Mouse (Mus musculus) E14TG2a.4 (cell line): Measurements from ENCODE around the gene Txnl4b.

ENCODE experiments used
- H3K27me3 ChIP-seq: 2 replicates; pipeline ENCODE4 v1.6.1; 2014; ENCODE audit warnings: low read length, control low read depth; ENCODE audit not compliant: insufficient read depth
- H3K36me3 ChIP-seq: 2 replicates; pipeline ENCODE4 v1.6.1; 2014; ENCODE audit warnings: low read length, control low read depth; ENCODE audit not compliant: insufficient read depth
- H3K4me1 ChIP-seq: replicated peaks from 2 replicates; pipeline ENCODE4 v1.6.1; 2014; ENCODE audit warnings: low read depth, low read length, control low read depth
- H3K4me3 ChIP-seq: replicated peaks from 2 replicates; pipeline ENCODE4 v1.5.1; 2014; ENCODE audit warnings: mild to moderate bottlenecking, low read length
- H3K9me3 ChIP-seq: 2 replicates; pipeline ENCODE4 v1.6.1; 2014; ENCODE audit warnings: low read length, control low read depth
- CTCF ChIP-seq: conservative IDR thresholded peaks from 2 replicates; pipeline ENCODE4 v1.5.1; 2014; ENCODE audit warnings: low read length
- NANOG ChIP-seq: IDR thresholded peaks from 2 replicates; pipeline ENCODE4 v1.6.1; 2014; ENCODE audit warnings: borderline replicate concordance, low read length, mixed read lengths
- POU5F1 ChIP-seq: IDR thresholded peaks from 2 replicates; pipeline ENCODE4 v1.6.1; 2014; ENCODE audit warnings: low read length, borderline replicate concordance

Gene Txnl4b

GRCm38 (mm10) chr8:109563881-109564280 is 1.8 kb upstream of the Txnl4b start:
- H3K27me3 ChIP-seq = no peaks in the 10 kb centered on the region
- peaks cover 48% of the 10 kb centered on the region for H3K36me3 ChIP-seq
- no peak for TF ChIP-seq NANOG
- TF ChIP-seq CTCF = no peak
- TF ChIP-seq POU5F1 = no peak
- no peak overlapping the region for H3K4me3 ChIP-seq
- no peaks in the 10 kb centered on the region for H3K9me3 ChIP-seq
- peaks cover 33% of the 10 kb centered on the region for H3K4me1 ChIP-seq

GRCm38 (mm10) chr8:109564766-109565165 is 926 bp upstream of the Txnl4b start:
- peak overlapping the region; percentile 97 for H3K4me3 ChIP-seq
- TF ChIP-seq NANOG (no peak), CTCF (no peak), POU5F1 (no peak)

GRCm38 (mm10) chr8:109571139-109571538 is 5.4 kb downstream of the Txnl4b start:
- Histone ChIP-seq H3K36me3 (peaks cover 48% of the 10 kb centered on the region), H3K9me3 (no peaks in the 10 kb centered on the region), H3K4me3 (no peak overlapping the region), H3K4me1 (peaks cover 18% of the 10 kb centered on the region), H3K27me3 (0 out of 2 replicates have a peak, but pooled peaks cover 2% of the 10 kb centered on the region)
- no peak for TF ChIP-seq NANOG
- TF ChIP-seq POU5F1 = no peak
- no peak for TF ChIP-seq CTCF

More at GRCm38 (mm10) chr8:109564766-109565165, 926 bp upstream of the Txnl4b start:
- Histone ChIP-seq H3K36me3 (peaks cover 48% of the 10 kb centered on the region), H3K27me3 (no peaks in the 10 kb centered on the region), H3K4me1 (peaks cover 25% of the 10 kb centered on the region), H3K9me3 (no peaks in the 10 kb centered on the region)

- Histone ChIP-seq H3K4me1 (peaks cover 13% of the 10 kb centered on the region), H3K36me3 (peaks cover 19% of the 10 kb centered on the region), H3K4me3 (no peak overlapping the region), H3K9me3 (no peaks in the 10 kb centered on the region), H3K27me3 (peaks cover 11% of the 10 kb centered on the region)
- TF ChIP-seq POU5F1 = no peak
- no peak for TF ChIP-seq CTCF
- TF ChIP-seq NANOG = no peak
These were observed 10.6 kb downstream of the Txnl4b start for GRCm38 (mm10) chr8:109576311-109576710.

- no peaks in the 10 kb centered on the region for H3K9me3 ChIP-seq
- peaks cover 13% of the 10 kb centered on the region for H3K4me1 ChIP-seq
- H3K27me3 ChIP-seq = peaks cover 11% of the 10 kb centered on the region
- no peak within 1 kb of the TSS for H3K4me3 ChIP-seq
- TF ChIP-seq CTCF = no peak
- TF ChIP-seq POU5F1 = no peak
- no peak for TF ChIP-seq NANOG
- no peaks in the 10 kb centered on the region for H3K36me3 ChIP-seq
These were observed 13.2 kb downstream of the Txnl4b start, which contains the start of gene Hp for GRCm38 (mm10) chr8:109578900-109579301. Gene Hp, minus strand, starts transcription at chr8:109579172.

GRCm38 (mm10) chr8:109584293-109584692 is 18.6 kb downstream of the Txnl4b start:
- TF ChIP-seq NANOG (no peak), CTCF (no peak), POU5F1 (no peak)
- peaks cover 5% of the 10 kb centered on the region; the same call in 1 of the 2 replicates for H3K4me1 ChIP-seq
- H3K36me3 ChIP-seq = no peaks in the 10 kb centered on the region
- no peak overlapping the region for H3K4me3 ChIP-seq
- no peaks in the 10 kb centered on the region for H3K27me3 ChIP-seq
- H3K9me3 ChIP-seq = no peaks in the 10 kb centered on the region

GRCm38 (mm10) chr8:109584830-109585229 is 19.1 kb downstream of the Txnl4b start:
- Histone ChIP-seq H3K9me3 (no peaks in the 10 kb centered on the region), H3K4me1 (peaks cover 5% of the 10 kb centered on the region; the same call in 1 of the 2 replicates), H3K36me3 (no peaks in the 10 kb centered on the region), H3K27me3 (no peaks in the 10 kb centered on the region), H3K4me3 (no peak overlapping the region)
- TF ChIP-seq NANOG = no peak
- no peak for TF ChIP-seq POU5F1
- no peak for TF ChIP-seq CTCF

- Histone ChIP-seq H3K4me3 (no peak overlapping the region), H3K36me3 (no peaks in the 10 kb centered on the region), H3K27me3 (no peaks in the 10 kb centered on the region), H3K4me1 (peaks cover 5% of the 10 kb centered on the region; the same call in 1 of the 2 replicates), H3K9me3 (no peaks in the 10 kb centered on the region)
- TF ChIP-seq CTCF = no peak
- no peak for TF ChIP-seq POU5F1
- no peak for TF ChIP-seq NANOG
These were observed 20.0 kb downstream of the Txnl4b start for GRCm38 (mm10) chr8:109585652-109586051.
